Mouse (Mus musculus): ENCODE measurements at regions not wholly inside any gene's neighbourhood (a gene's known extent, or its start where the extent isn't known, plus 50 kb on each side); places are given as distances from the start of the nearest gene placed in this dataset.

- ATAC-seq (replicated peaks in 1 of 2; ENCODE audit: insufficient read depth in 1 of 2, low FRiP score in 2 of 2, low TSS enrichment in 1 of 2, low read depth in 1 of 2, poor library complexity in 2 of 2, severe bottlenecking in 2 of 2), result no peak
These were observed 163.6 kb upstream of the Egfl6 start for GRCm38 (mm10) chrX:166749055-166749679.

GRCm38 (mm10) chrX:166731354-166731753 is 145.8 kb upstream of the Egfl6 start:
- no peak for ATAC-seq (replicated peaks in 1 of 2; ENCODE audit: insufficient read depth in 1 of 2, low FRiP score in 2 of 2, low TSS enrichment in 1 of 2, low read depth in 1 of 2, poor library complexity in 2 of 2, severe bottlenecking in 2 of 2)

DNA sequence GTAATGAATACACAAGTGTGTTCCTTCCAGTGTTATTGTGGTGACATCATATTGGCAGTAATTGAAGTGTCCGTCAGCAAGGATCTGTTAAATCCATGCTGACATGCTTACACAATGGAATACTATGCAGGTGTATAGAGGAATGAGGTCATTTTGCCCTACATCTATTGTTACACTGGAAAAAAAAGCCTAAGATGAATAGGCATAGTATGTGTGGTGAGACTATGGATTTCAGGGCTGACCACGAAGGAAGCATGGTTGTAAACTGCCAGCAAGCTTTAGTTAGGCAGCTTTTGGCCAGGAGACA is 143.1 kb upstream of the Egfl6 start:
- ATAC-seq (replicated peaks in 1 of 2; ENCODE audit: insufficient read depth in 1 of 2, low FRiP score in 2 of 2, low TSS enrichment in 1 of 2, low read depth in 1 of 2, poor library complexity in 2 of 2, severe bottlenecking in 2 of 2), result no peak

- no peak for ATAC-seq (replicated peaks in 1 of 2; ENCODE audit: insufficient read depth in 1 of 2, low FRiP score in 2 of 2, low TSS enrichment in 1 of 2, low read depth in 1 of 2, poor library complexity in 2 of 2, severe bottlenecking in 2 of 2)
These were observed 142.5 kb upstream of the Egfl6 start for GRCm38 (mm10) chrX:166727823-166728621.

- no peak for ATAC-seq (replicated peaks in 1 of 2; ENCODE audit: insufficient read depth in 1 of 2, low FRiP score in 2 of 2, low TSS enrichment in 1 of 2, low read depth in 1 of 2, poor library complexity in 2 of 2, severe bottlenecking in 2 of 2)
These were observed 140.4 kb upstream of the Egfl6 start for GRCm38 (mm10) chrX:166725761-166726503.

GRCm38 (mm10) chrX:166718075-166718474 is 132.6 kb upstream of the Egfl6 start:
- no peak for ATAC-seq (replicated peaks in 1 of 2; ENCODE audit: insufficient read depth in 1 of 2, low FRiP score in 2 of 2, low TSS enrichment in 1 of 2, low read depth in 1 of 2, poor library complexity in 2 of 2, severe bottlenecking in 2 of 2)

- ATAC-seq (replicated peaks in 1 of 2; ENCODE audit: insufficient read depth in 1 of 2, low FRiP score in 2 of 2, low TSS enrichment in 1 of 2, low read depth in 1 of 2, poor library complexity in 2 of 2, severe bottlenecking in 2 of 2), result no peak
These were observed 123.8 kb upstream of the Egfl6 start for GRCm38 (mm10) chrX:166709306-166709705.

DNA sequence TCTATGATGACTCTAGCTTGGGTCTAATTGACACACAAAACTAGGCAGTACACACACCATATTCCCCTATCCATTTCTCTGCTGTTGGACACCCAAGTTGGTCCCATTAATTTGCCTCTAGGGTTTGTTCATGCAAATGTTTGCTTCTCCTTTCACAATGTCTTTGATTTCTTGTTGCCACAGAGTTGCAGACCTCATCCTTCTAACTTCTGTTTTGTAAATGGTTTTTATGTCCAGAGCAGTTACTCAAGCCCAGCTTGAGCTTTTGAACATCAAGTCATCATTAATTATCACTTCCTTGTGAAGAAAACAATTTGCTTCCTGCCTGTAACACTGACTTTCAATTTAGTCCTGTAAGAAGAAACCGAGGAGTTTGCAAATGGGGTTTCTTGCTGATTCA is 122.6 kb upstream of the Egfl6 start:
- ATAC-seq (replicated peaks in 1 of 2; ENCODE audit: insufficient read depth in 1 of 2, low FRiP score in 2 of 2, low TSS enrichment in 1 of 2, low read depth in 1 of 2, poor library complexity in 2 of 2, severe bottlenecking in 2 of 2), result no peak

- no peak for ATAC-seq (replicated peaks in 1 of 2; ENCODE audit: insufficient read depth in 1 of 2, low FRiP score in 2 of 2, low TSS enrichment in 1 of 2, low read depth in 1 of 2, poor library complexity in 2 of 2, severe bottlenecking in 2 of 2)
These were observed 121.5 kb upstream of the Egfl6 start for GRCm38 (mm10) chrX:166707029-166707428.

- no peak for ATAC-seq (replicated peaks in 1 of 2; ENCODE audit: insufficient read depth in 1 of 2, low FRiP score in 2 of 2, low TSS enrichment in 1 of 2, low read depth in 1 of 2, poor library complexity in 2 of 2, severe bottlenecking in 2 of 2)
These were observed 118.8 kb upstream of the Egfl6 start for GRCm38 (mm10) chrX:166704311-166704710.

DNA sequence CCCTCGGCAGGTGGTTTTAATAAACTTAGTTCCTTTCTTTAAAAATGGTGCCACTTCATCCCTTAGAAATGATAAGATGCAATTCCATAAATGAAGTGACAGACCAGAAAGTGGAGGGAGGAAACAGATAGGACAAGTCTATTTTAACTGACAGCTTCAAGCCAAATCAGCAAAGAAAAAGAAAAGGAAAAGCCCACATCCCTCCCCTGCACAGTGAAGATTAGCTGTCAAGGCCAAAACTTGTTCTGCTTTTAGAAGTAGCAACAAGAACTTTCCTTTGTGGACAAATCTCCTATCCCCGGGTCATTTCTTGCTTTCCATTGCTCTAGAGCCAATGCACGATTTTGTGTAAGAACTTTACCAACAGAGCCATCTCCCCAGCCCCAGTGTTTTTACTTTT is 108.7 kb upstream of the Egfl6 start:
- ATAC-seq (replicated peaks in 1 of 2; ENCODE audit: insufficient read depth in 1 of 2, low FRiP score in 2 of 2, low TSS enrichment in 1 of 2, low read depth in 1 of 2, poor library complexity in 2 of 2, severe bottlenecking in 2 of 2), result no peak

GRCm38 (mm10) chrX:166688779-166689178 is 103.3 kb upstream of the Egfl6 start:
- ATAC-seq (replicated peaks in 1 of 2; ENCODE audit: insufficient read depth in 1 of 2, low FRiP score in 2 of 2, low TSS enrichment in 1 of 2, low read depth in 1 of 2, poor library complexity in 2 of 2, severe bottlenecking in 2 of 2), result no peak

GRCm38 (mm10) chrX:166673404-166673803 is 87.9 kb upstream of the Egfl6 start:
- ATAC-seq (replicated peaks in 1 of 2; ENCODE audit: insufficient read depth in 1 of 2, low FRiP score in 2 of 2, low TSS enrichment in 1 of 2, low read depth in 1 of 2, poor library complexity in 2 of 2, severe bottlenecking in 2 of 2), result no peak

DNA sequence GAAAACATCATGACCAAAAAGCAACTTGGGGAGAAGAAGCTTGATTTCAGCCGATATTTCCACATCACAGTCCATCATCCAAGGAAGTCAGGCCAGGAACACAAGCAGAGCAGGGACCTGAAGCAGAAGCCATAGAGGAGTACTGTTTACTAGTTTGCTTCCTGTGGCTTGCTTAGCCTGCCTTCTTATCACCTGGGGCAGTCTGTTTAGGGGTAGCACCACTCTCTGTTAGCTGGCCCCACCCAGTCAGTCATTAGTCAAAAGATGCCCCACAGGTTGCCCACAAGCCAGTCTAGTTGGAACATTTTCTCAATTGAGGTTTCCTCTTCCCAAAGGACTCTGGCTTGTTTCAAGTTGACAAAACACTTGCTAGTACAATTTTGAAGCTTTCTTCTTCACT is 87.1 kb upstream of the Egfl6 start:
- no peak for ATAC-seq (replicated peaks in 1 of 2; ENCODE audit: insufficient read depth in 1 of 2, low FRiP score in 2 of 2, low TSS enrichment in 1 of 2, low read depth in 1 of 2, poor library complexity in 2 of 2, severe bottlenecking in 2 of 2)

- ATAC-seq (replicated peaks in 1 of 2; ENCODE audit: insufficient read depth in 1 of 2, low FRiP score in 2 of 2, low TSS enrichment in 1 of 2, low read depth in 1 of 2, poor library complexity in 2 of 2, severe bottlenecking in 2 of 2), result no peak
These were observed 86.3 kb upstream of the Egfl6 start for GRCm38 (mm10) chrX:166671853-166672252.

DNA sequence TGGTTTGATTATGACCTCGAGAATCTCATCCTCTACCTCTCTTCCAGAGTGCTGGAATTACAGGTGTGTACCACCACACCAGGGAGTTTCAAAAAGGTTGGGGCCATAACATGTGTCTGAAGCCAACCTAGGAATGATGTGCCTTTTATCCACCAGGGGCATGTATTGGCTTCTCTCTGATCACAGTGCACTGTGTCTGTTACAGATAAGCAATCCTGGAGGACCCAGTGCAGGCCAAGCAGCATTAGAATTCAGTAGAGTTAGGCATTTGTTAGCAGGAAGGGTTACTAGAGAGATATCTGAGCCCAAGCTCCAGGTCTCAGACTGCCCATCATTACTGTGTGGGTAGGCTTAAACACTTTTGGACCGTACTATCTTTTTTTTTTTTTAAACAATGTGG is 80.8 kb upstream of the Egfl6 start:
- ATAC-seq (replicated peaks in 1 of 2; ENCODE audit: insufficient read depth in 1 of 2, low FRiP score in 2 of 2, low TSS enrichment in 1 of 2, low read depth in 1 of 2, poor library complexity in 2 of 2, severe bottlenecking in 2 of 2), result no peak

DNA sequence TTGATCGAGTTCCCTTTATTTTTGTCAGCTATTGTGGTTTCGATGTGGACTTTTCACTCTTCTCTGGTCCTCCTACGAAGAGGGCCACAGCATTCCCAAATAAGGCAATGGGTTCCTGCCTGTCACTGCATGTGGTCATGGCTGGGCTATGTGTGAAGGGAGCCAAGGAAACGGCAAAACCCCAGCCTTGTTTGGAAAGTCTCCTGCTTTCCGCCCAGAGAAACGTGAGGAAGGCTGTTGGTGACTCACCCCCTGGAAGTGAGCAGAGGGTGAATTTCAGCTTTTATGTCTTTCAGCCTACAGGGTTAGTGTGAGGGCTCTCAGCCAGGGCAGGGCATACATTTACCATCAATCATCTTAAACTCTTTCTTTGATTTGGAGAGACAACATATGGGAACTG is 76.3 kb upstream of the Egfl6 start:
- peak; percentile 61 to 66 for ATAC-seq (replicated peaks in 1 of 2; ENCODE audit: insufficient read depth in 1 of 2, low FRiP score in 2 of 2, low TSS enrichment in 1 of 2, low read depth in 1 of 2, poor library complexity in 2 of 2, severe bottlenecking in 2 of 2)

- ATAC-seq (replicated peaks in 1 of 2; ENCODE audit: insufficient read depth in 1 of 2, low FRiP score in 2 of 2, low TSS enrichment in 1 of 2, low read depth in 1 of 2, poor library complexity in 2 of 2, severe bottlenecking in 2 of 2), result peak; percentile 43 to 60
These were observed 75.7 kb upstream of the Egfl6 start for GRCm38 (mm10) chrX:166661043-166661718.

Data from hematopoietic stem cell, adult 5-6 weeks (primary cell).